Mouse (Mus musculus) hindbrain, embryonic 10.5 days (tissue): ENCODE results near the gene Panx3. TPM values are rescaled to one million over a fixed set of nuclear protein-coding genes. Genes with fewer than 3 reads are reported as not detected.

Experiments used
- DNase-seq: peaks from one replicate; pipeline ENCODE4 v3.0.0-alpha.2; 2017; ENCODE audit warnings: low spot score
- H3K27ac ChIP-seq: fragments of 300-500 bp; sonication (generic); 2 replicates; pipeline ENCODE4 v1.5.1; 2016; ENCODE audit warnings: mild to moderate bottlenecking, moderate library complexity
- H3K27me3 ChIP-seq: fragments of 300-500 bp; sonication (generic); 2 replicates; pipeline ENCODE4 v1.6.1; 2016; ENCODE audit warnings: mild to moderate bottlenecking; ENCODE audit not compliant: poor library complexity, insufficient read depth, severe bottlenecking
- H3K36me3 ChIP-seq: fragments of 300-500 bp; sonication (generic); 2 replicates; pipeline ENCODE4 v1.6.1; 2016; ENCODE audit warnings: mild to moderate bottlenecking, moderate library complexity
- H3K4me1 ChIP-seq: fragments of 300-500 bp; sonication (generic); replicated peaks from 2 replicates; pipeline ENCODE4 v1.6.1; 2016; ENCODE audit warnings: mild to moderate bottlenecking
- H3K4me3 ChIP-seq: fragments of 300-500 bp; sonication (generic); 2 replicates; pipeline ENCODE4 v1.5.1; 2016; ENCODE audit warnings: mild to moderate bottlenecking, moderate library complexity
- H3K9me3 ChIP-seq: fragments of 300-500 bp; sonication (generic); 2 replicates; pipeline ENCODE4 v1.6.1; 2016; ENCODE audit warnings: mild to moderate bottlenecking, moderate library complexity
- WGBS: fragments of 180-500 bp; shearing (Covaris S2); methylation state at CpG from one replicate; pipeline ENCODE4 v1.1.7; 2016; 5-methylcytosine and 5-hydroxymethylcytosine counted together
- polyA plus RNA-seq: library from polyadenylated mRNA; unstranded; fragments of >200 nt; fragmentation: Nextera tagmentation; extraction: Ambion mirVana; gene quantifications from 2 replicates; pipeline ENCODE4 v1.2.1, GENCODE M21; 2016

Gene Panx3
- 0.07 and 0.17 TPM in 2 replicates for polyA plus RNA-seq

GRCm38 (mm10) chr9:37669115-37669514 is at the start of gene Panx3:
Gene Panx3 (minus strand): TSS chr9:37669235.
- H3K27me3 ChIP-seq = no peaks in the 10 kb centered on the region
- no peak for DNase-seq
- no peak within 1 kb of the TSS for H3K27ac ChIP-seq
- no peaks in the 10 kb centered on the region for H3K9me3 ChIP-seq
- no peak within 1 kb of the TSS for H3K4me3 ChIP-seq
- no peaks in the 10 kb centered on the region for H3K36me3 ChIP-seq
- no peaks in the 10 kb centered on the region for H3K4me1 ChIP-seq
- 72% methylated on average over 6 of the region's 6 CpGs for WGBS

DNA sequence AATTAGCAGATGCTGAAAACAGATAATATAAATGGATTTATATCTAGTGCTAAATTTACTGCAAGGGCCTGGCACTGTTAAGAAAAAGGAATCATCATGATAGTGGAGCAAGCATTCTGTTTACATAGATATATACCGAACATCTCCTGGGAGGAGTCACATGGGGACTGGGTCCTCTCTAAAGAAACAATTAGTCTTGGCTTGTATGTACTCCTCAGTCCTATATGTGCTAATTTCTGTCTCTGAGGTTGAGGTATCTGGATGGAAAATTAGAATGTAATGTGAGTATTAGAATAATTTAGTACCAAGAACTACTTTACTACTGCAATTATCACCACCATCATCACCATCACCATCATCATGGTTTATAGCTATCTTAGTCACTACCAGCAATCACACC is 47.1 kb upstream of the Panx3 start, which contains the start of gene Olfr160:
Gene Olfr160, minus strand, starts transcription at position 101 of the 400 bp plus-strand sequence.
- 94% methylated on average over 1 of the region's 1 CpGs for WGBS
- Histone ChIP-seq H3K4me3 (no peak within 1 kb of the TSS), H3K4me1 (no peaks in the 10 kb centered on the region), H3K9me3 (no peaks in the 10 kb centered on the region), H3K27me3 (no peaks in the 10 kb centered on the region), H3K36me3 (no peaks in the 10 kb centered on the region), H3K27ac (no peak within 1 kb of the TSS)
- no peak for DNase-seq

GRCm38 (mm10) chr9:37689970-37690686 is 21.1 kb upstream of the Panx3 start:
- H3K27ac ChIP-seq = no peak overlapping the region
- no peaks in the 10 kb centered on the region for H3K27me3 ChIP-seq
- H3K36me3 ChIP-seq = no peaks in the 10 kb centered on the region
- no peaks in the 10 kb centered on the region for H3K4me1 ChIP-seq
- no peak overlapping the region for H3K4me3 ChIP-seq
- no peaks in the 10 kb centered on the region for H3K9me3 ChIP-seq
- 52% methylated on average over 5 of the region's 5 CpGs for WGBS
- no peak for DNase-seq

GRCm38 (mm10) chr9:37687941-37688303 is 18.9 kb upstream of the Panx3 start:
- Histone ChIP-seq H3K9me3 (no peaks in the 10 kb centered on the region), H3K4me1 (no peaks in the 10 kb centered on the region), H3K36me3 (no peaks in the 10 kb centered on the region), H3K4me3 (no peak overlapping the region), H3K27ac (no peak overlapping the region), H3K27me3 (no peaks in the 10 kb centered on the region)
- no peak for DNase-seq
- 47% methylated on average over 3 of the region's 3 CpGs for WGBS

- no peaks in the 10 kb centered on the region for H3K9me3 ChIP-seq
- H3K4me1 ChIP-seq = no peaks in the 10 kb centered on the region
- WGBS = 83% methylated on average over 3 of the region's 3 CpGs
- DNase-seq = no peak
- no peak overlapping the region for H3K4me3 ChIP-seq
- no peaks in the 10 kb centered on the region for H3K36me3 ChIP-seq
- H3K27me3 ChIP-seq = no peaks in the 10 kb centered on the region
- H3K27ac ChIP-seq = no peak overlapping the region
Measured at GRCm38 (mm10) chr9:37687288-37687940, 18.4 kb upstream of the Panx3 start.

GRCm38 (mm10) chr9:37681123-37681522 is 12.1 kb upstream of the Panx3 start:
- H3K36me3 ChIP-seq = no peaks in the 10 kb centered on the region
- no peaks in the 10 kb centered on the region for H3K4me1 ChIP-seq
- H3K27ac ChIP-seq = no peak overlapping the region
- H3K4me3 ChIP-seq = no peak overlapping the region
- no peaks in the 10 kb centered on the region for H3K27me3 ChIP-seq
- 87% methylated on average over 1 of the region's 1 CpGs for WGBS
- no peaks in the 10 kb centered on the region for H3K9me3 ChIP-seq
- no peak for DNase-seq

DNA sequence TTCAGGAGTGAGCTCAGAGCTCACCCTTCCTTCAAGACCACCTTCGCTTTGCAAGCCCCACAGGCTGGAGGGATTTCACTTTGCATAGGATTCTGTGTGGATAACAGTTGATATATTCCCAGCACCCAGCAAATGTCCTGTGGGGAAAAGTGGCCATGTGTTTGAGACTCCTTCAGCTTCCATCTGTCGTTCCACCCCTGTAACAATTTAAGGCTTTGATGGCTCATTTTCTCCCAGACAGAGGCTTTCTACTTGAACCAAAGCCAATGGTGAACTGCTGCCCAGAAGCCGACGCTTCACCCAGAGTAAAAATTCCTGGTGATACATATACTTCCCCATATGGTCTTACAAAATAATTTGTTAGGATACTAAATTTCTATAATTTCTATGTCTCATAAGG is 6.3 kb upstream of the Panx3 start:
- no peak for DNase-seq
- Histone ChIP-seq H3K9me3 (no peaks in the 10 kb centered on the region), H3K27ac (no peak overlapping the region), H3K27me3 (no peaks in the 10 kb centered on the region), H3K4me1 (no peaks in the 10 kb centered on the region), H3K4me3 (no peak overlapping the region), H3K36me3 (no peaks in the 10 kb centered on the region)
- 86% methylated on average over 4 of the region's 4 CpGs for WGBS

GRCm38 (mm10) chr9:37670261-37670660 is 1.2 kb upstream of the Panx3 start:
- H3K27me3 ChIP-seq = no peaks in the 10 kb centered on the region
- 86% methylated on average over 3 of the region's 3 CpGs for WGBS
- no peak overlapping the region for H3K4me3 ChIP-seq

GRCm38 (mm10) chr9:37669678-37670077 is 643 bp upstream of the Panx3 start:
- Histone ChIP-seq H3K27ac (no peak overlapping the region), H3K27me3 (no peaks in the 10 kb centered on the region), H3K4me3 (no peak overlapping the region), H3K36me3 (no peaks in the 10 kb centered on the region), H3K9me3 (no peaks in the 10 kb centered on the region), H3K4me1 (no peaks in the 10 kb centered on the region)
- WGBS = 70% methylated on average over 4 of the region's 4 CpGs
- DNase-seq = no peak

More at GRCm38 (mm10) chr9:37670261-37670660, 1.2 kb upstream of the Panx3 start:
- Histone ChIP-seq H3K4me1 (no peaks in the 10 kb centered on the region), H3K9me3 (no peaks in the 10 kb centered on the region), H3K27ac (no peak overlapping the region), H3K36me3 (no peaks in the 10 kb centered on the region)
- no peak for DNase-seq

DNA sequence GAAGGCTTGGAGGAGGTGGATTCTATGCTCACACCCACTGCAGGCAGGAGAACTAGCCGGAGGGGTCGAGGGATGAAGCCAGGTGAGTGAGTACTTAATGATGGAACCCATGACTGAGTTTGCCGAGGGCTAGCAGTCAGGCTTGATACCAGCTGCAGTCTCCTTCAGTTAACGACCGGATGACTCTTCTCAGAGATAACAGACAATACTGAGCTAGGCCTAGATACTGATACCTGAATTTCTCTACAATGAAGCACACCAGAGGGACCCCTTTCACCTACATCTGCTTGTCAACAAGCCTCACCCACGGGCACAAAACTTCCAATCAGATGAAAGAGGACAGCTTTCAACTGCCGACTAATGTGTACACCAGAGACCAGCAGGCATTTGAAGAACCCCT is 3.0 kb downstream of the Panx3 start:
- Histone ChIP-seq H3K27me3 (no peaks in the 10 kb centered on the region), H3K9me3 (no peaks in the 10 kb centered on the region), H3K4me1 (no peaks in the 10 kb centered on the region), H3K36me3 (no peaks in the 10 kb centered on the region), H3K27ac (no peak overlapping the region), H3K4me3 (no peak overlapping the region)
- WGBS = 79% methylated on average over 7 of the region's 7 CpGs
- DNase-seq = no peak

- DNase-seq = no peak
- Histone ChIP-seq H3K4me1 (no peaks in the 10 kb centered on the region), H3K4me3 (no peak overlapping the region), H3K36me3 (no peaks in the 10 kb centered on the region), H3K9me3 (no peaks in the 10 kb centered on the region), H3K27me3 (no peaks in the 10 kb centered on the region), H3K27ac (no peak overlapping the region)
- WGBS = 75% methylated on average over 2 of the region's 2 CpGs
Measured at GRCm38 (mm10) chr9:37664604-37665003, 4.4 kb downstream of the Panx3 start.

- no peaks in the 10 kb centered on the region for H3K9me3 ChIP-seq
- no peaks in the 10 kb centered on the region for H3K36me3 ChIP-seq
- DNase-seq = no peak
- no peak overlapping the region for H3K4me3 ChIP-seq
- 95% methylated on average over 1 of the region's 1 CpGs for WGBS
- H3K27me3 ChIP-seq = no peaks in the 10 kb centered on the region
- no peak overlapping the region for H3K27ac ChIP-seq
- no peaks in the 10 kb centered on the region for H3K4me1 ChIP-seq
Measured at GRCm38 (mm10) chr9:37663210-37663609, 5.8 kb downstream of the Panx3 start.

DNA sequence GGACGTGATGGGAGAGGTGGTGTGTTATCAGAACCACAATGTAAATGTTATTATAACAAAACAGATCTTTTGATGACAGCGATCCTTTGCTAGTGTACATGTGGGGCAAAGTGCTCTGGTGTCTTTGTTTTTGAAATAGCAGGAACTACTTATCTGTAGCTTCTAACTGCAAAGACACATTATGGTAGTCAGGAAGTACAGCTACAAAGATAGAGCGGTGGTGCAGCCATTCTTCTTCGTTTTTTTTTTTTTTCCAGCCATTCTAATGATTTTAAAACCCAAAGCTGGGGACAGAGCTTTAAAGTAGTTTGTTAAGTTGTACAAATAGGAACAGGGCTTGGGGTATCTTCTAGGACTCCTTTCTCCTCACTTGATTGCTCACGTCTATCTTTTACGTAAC is 9.6 kb downstream of the Panx3 start:
- H3K4me1 ChIP-seq = peaks cover 20% of the 10 kb centered on the region
- WGBS = 89% methylated on average over 6 of the region's 6 CpGs
- peaks cover 4% of the 10 kb centered on the region for H3K36me3 ChIP-seq
- no peak for DNase-seq
- no peak overlapping the region for H3K4me3 ChIP-seq
- no peaks in the 10 kb centered on the region for H3K27me3 ChIP-seq
- no peaks in the 10 kb centered on the region for H3K9me3 ChIP-seq
- H3K27ac ChIP-seq = no peak overlapping the region
